Mouse (Mus musculus): ENCODE data around the gene Uhrf1bp1. TPM values are rescaled to one million over a fixed set of nuclear protein-coding genes. Genes with fewer than 3 reads are reported as not detected.

Uhrf1bp1 gene
- polyA plus RNA-seq (2014; fragmentation: Nextera tagmentation; extraction: Ambion mirVana) = 4.9 TPM in 2 replicates

GRCm38 (mm10) chr17:27856265-27856797 is at the start of gene Uhrf1bp1:
Gene Uhrf1bp1 (plus strand): TSS chr17:27856441.
- Histone ChIP-seq H3K9ac (ENCODE audit: low read depth, low read length) (peak within 1 kb of the TSS; percentile 90), H3K4me1 (replicated peaks; ENCODE audit: control insufficient read depth, insufficient read depth, low read length) (peaks cover 9% of the 10 kb centered on the region), H3K4me2 (replicated peaks; ENCODE audit: low read depth, low read length) (peak within 1 kb of the TSS; percentile 83), H3K9me3 (ENCODE audit: control insufficient read depth, low read length) (no peaks in the 10 kb centered on the region), H3K36me3 (ENCODE audit: control insufficient read depth, insufficient read depth, low read length) (0 out of 2 replicates have a peak, but pooled peaks cover 2% of the 10 kb centered on the region), H3K27me3 (ENCODE audit: control insufficient read depth, insufficient read depth, low read length) (no peaks in the 10 kb centered on the region), H3K27ac (ENCODE audit: low read depth, low read length) (peak within 1 kb of the TSS; percentile 81), H3K4me3 (ENCODE audit: low read depth, low read length) (peak within 1 kb of the TSS; percentile 89)
- ATAC-seq (ENCODE audit: low FRiP score) (peak; percentile 82), DNase-seq (ENCODE audit: low spot score) (peak; percentile 90)
- WGBS = 1% methylated on average over 46 of the region's 54 CpGs

- DNase-seq (ENCODE audit: low spot score) (no peak), ATAC-seq (ENCODE audit: low FRiP score) (no peak)
- Histone ChIP-seq H3K9me3 (ENCODE audit: control insufficient read depth, low read length) (no peaks in the 10 kb centered on the region), H3K27me3 (ENCODE audit: control insufficient read depth, insufficient read depth, low read length) (no peaks in the 10 kb centered on the region), H3K9ac (ENCODE audit: low read depth, low read length) (no peak overlapping the region), H3K4me3 (ENCODE audit: low read depth, low read length) (no peak overlapping the region), H3K27ac (ENCODE audit: low read depth, low read length) (no peak overlapping the region), H3K4me1 (replicated peaks; ENCODE audit: control insufficient read depth, insufficient read depth, low read length) (no peaks in the 10 kb centered on the region), H3K36me3 (ENCODE audit: control insufficient read depth, insufficient read depth, low read length) (no peaks in the 10 kb centered on the region), H3K4me2 (replicated peaks; ENCODE audit: low read depth, low read length) (no peak overlapping the region)
- 86% methylated on average over 2 of the region's 2 CpGs for WGBS
Observed at GRCm38 (mm10) chr17:27807542-27808078, 48.6 kb upstream of the Uhrf1bp1 start.

GRCm38 (mm10) chr17:27810569-27811331 is 45.5 kb upstream of the Uhrf1bp1 start:
- Histone ChIP-seq H3K4me3 (ENCODE audit: low read depth, low read length) (no peak overlapping the region), H3K36me3 (ENCODE audit: control insufficient read depth, insufficient read depth, low read length) (no peaks in the 10 kb centered on the region), H3K9me3 (ENCODE audit: control insufficient read depth, low read length) (no peaks in the 10 kb centered on the region), H3K27me3 (ENCODE audit: control insufficient read depth, insufficient read depth, low read length) (no peaks in the 10 kb centered on the region), H3K4me1 (replicated peaks; ENCODE audit: control insufficient read depth, insufficient read depth, low read length) (no peaks in the 10 kb centered on the region), H3K4me2 (replicated peaks; ENCODE audit: low read depth, low read length) (no peak overlapping the region), H3K27ac (ENCODE audit: low read depth, low read length) (no peak overlapping the region), H3K9ac (ENCODE audit: low read depth, low read length) (no peak overlapping the region)
- WGBS = 92% methylated on average over 16 of the region's 16 CpGs
- DNase-seq (ENCODE audit: low spot score) (no peak), ATAC-seq (ENCODE audit: low FRiP score) (no peak)

DNA sequence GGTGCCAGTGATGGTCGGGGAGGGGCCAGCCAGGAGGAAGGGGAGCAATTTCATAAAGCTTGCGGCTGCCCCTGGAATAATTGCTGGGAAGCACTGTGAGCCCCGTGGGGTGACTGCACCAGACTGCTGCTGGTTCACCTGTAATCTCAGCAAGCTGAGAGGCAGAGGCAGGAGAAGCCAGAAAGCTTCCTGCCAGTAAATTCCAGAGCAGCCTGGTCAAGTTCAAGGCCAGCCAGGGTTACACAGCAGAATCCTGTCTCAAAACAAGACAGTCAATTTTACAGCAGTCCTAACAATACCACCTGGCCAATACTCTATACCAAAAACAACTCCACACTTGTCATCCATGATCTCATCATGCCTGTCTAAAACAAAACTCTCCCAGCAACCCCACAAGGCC is 44.3 kb upstream of the Uhrf1bp1 start:
- H3K9me3 ChIP-seq (ENCODE audit: control insufficient read depth, low read length) = no peaks in the 10 kb centered on the region
- H3K9ac ChIP-seq (ENCODE audit: low read depth, low read length) = no peak overlapping the region
- WGBS = 91% methylated on average over 3 of the region's 3 CpGs
- no peaks in the 10 kb centered on the region for H3K27me3 ChIP-seq (ENCODE audit: control insufficient read depth, insufficient read depth, low read length)
- DNase-seq (ENCODE audit: low spot score) (no peak), ATAC-seq (ENCODE audit: low FRiP score) (no peak)
- H3K4me3 ChIP-seq (ENCODE audit: low read depth, low read length) = no peak overlapping the region
- no peaks in the 10 kb centered on the region for H3K4me1 ChIP-seq (replicated peaks; ENCODE audit: control insufficient read depth, insufficient read depth, low read length)
- H3K4me2 ChIP-seq (replicated peaks; ENCODE audit: low read depth, low read length) = no peak overlapping the region
- no peaks in the 10 kb centered on the region for H3K36me3 ChIP-seq (ENCODE audit: control insufficient read depth, insufficient read depth, low read length)
- H3K27ac ChIP-seq (ENCODE audit: low read depth, low read length) = no peak overlapping the region

DNA sequence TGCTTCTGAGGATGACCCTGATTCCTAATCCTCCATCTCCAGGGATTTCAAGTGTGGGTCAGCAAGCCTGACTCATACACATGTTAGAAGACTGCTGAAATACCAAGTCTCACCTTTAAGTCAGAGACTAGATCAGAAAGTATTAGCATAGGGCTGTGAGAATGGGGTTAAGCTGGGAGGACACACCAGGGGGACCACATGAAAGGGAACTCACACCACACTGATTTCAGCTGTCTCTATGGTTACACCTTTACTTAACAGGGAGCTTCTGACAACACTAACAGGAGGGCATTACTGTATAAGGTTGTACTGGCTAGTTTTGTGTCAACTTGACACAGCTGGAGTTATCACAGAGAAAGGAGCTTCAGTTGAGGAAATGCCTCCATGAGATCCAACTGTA is 41.6 kb upstream of the Uhrf1bp1 start:
- no peak for DNase-seq (ENCODE audit: low spot score)
- no peak overlapping the region for H3K27ac ChIP-seq (ENCODE audit: low read depth, low read length)
- no peak overlapping the region for H3K4me2 ChIP-seq (replicated peaks; ENCODE audit: low read depth, low read length)

DNA sequence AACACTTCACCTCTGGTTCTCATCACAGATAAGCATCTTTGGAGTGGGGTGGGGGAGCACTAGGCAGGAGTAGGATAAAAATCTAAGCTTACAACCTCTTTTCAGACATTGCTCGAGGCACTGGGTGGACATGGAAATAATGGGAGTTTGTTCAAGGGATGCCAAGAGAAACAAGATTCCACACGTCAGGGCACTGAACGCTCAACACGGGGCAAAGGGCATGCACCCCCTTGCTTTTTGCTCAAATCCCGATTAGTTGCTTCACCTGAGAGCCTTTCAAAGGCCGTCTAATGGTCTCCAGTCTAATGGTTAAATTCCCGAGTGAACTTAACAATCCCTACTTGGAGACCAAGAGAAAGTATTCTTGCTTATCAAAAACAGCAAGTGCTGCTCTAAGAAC is 37.2 kb upstream of the Uhrf1bp1 start:
- no peaks in the 10 kb centered on the region for H3K36me3 ChIP-seq (ENCODE audit: control insufficient read depth, insufficient read depth, low read length)
- H3K27me3 ChIP-seq (ENCODE audit: control insufficient read depth, insufficient read depth, low read length) = no peaks in the 10 kb centered on the region
- no peaks in the 10 kb centered on the region for H3K9me3 ChIP-seq (ENCODE audit: control insufficient read depth, low read length)
- H3K4me2 ChIP-seq (replicated peaks; ENCODE audit: low read depth, low read length) = peak overlapping the region; percentile 61
- peak overlapping the region; percentile 78 for H3K9ac ChIP-seq (ENCODE audit: low read depth, low read length)
- WGBS = 25% methylated on average over 7 of the region's 7 CpGs
- DNase-seq (ENCODE audit: low spot score) = no peak
- no peak for ATAC-seq (ENCODE audit: low FRiP score)
- H3K4me3 ChIP-seq (ENCODE audit: low read depth, low read length) = peak overlapping the region; percentile 68
- H3K27ac ChIP-seq (ENCODE audit: low read depth, low read length) = no peak overlapping the region
- H3K4me1 ChIP-seq (replicated peaks; ENCODE audit: control insufficient read depth, insufficient read depth, low read length) = peaks cover 3% of the 10 kb centered on the region

More for the DNA sequence above, 41.6 kb upstream of the Uhrf1bp1 start:
- no peak for ATAC-seq (ENCODE audit: low FRiP score)
- Histone ChIP-seq H3K36me3 (ENCODE audit: control insufficient read depth, insufficient read depth, low read length) (no peaks in the 10 kb centered on the region), H3K4me1 (replicated peaks; ENCODE audit: control insufficient read depth, insufficient read depth, low read length) (peaks cover 3% of the 10 kb centered on the region; the same call in 1 of the 2 replicates), H3K27me3 (ENCODE audit: control insufficient read depth, insufficient read depth, low read length) (no peaks in the 10 kb centered on the region), H3K9ac (ENCODE audit: low read depth, low read length) (no peak overlapping the region), H3K4me3 (ENCODE audit: low read depth, low read length) (no peak overlapping the region), H3K9me3 (ENCODE audit: control insufficient read depth, low read length) (no peaks in the 10 kb centered on the region)

DNA sequence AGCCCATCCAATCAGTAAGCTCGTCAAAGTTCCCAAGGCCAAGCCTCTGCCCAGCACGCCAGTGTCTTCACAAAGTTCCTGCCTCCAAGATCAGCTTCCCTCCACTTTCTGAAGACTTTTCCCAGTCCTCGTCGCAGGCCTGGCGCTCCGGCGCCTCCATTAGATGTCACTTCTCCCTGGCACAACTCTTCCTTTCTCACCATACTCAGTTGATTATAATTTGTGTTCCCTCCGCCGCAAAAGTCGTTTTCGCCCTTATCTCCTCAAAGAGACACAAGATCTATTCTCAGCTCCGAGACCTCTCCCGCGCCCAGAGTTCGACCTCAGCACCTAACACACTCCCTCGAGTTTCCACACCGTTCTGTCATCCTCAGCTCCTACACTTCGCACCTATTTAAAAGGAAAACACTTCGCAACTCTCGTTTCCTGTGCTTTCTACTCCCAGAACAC is 36.7 kb upstream of the Uhrf1bp1 start:
- H3K27ac ChIP-seq (ENCODE audit: low read depth, low read length) = no peak overlapping the region
- DNase-seq (ENCODE audit: low spot score) = no peak
- peak overlapping the region; percentile 68 for H3K4me3 ChIP-seq (ENCODE audit: low read depth, low read length)
- peak overlapping the region; percentile 61 for H3K4me2 ChIP-seq (replicated peaks; ENCODE audit: low read depth, low read length)
- H3K9ac ChIP-seq (ENCODE audit: low read depth, low read length) = peak overlapping the region; percentile 78
- ATAC-seq (ENCODE audit: low FRiP score) = no peak
- H3K36me3 ChIP-seq (ENCODE audit: control insufficient read depth, insufficient read depth, low read length) = no peaks in the 10 kb centered on the region
- peaks cover 3% of the 10 kb centered on the region for H3K4me1 ChIP-seq (replicated peaks; ENCODE audit: control insufficient read depth, insufficient read depth, low read length)
- WGBS = under 1% methylated on average over 20 of the region's 20 CpGs
- no peaks in the 10 kb centered on the region for H3K9me3 ChIP-seq (ENCODE audit: control insufficient read depth, low read length)
- H3K27me3 ChIP-seq (ENCODE audit: control insufficient read depth, insufficient read depth, low read length) = no peaks in the 10 kb centered on the region

GRCm38 (mm10) chr17:27819971-27820567 is 36.2 kb upstream of the Uhrf1bp1 start:
- DNase-seq (ENCODE audit: low spot score) (no peak), ATAC-seq (ENCODE audit: low FRiP score) (peak; percentile 93)
- Histone ChIP-seq H3K9me3 (ENCODE audit: control insufficient read depth, low read length) (no peaks in the 10 kb centered on the region), H3K27me3 (ENCODE audit: control insufficient read depth, insufficient read depth, low read length) (no peaks in the 10 kb centered on the region), H3K4me3 (ENCODE audit: low read depth, low read length) (peak overlapping the region; percentile 68), H3K4me2 (replicated peaks; ENCODE audit: low read depth, low read length) (peak overlapping the region; percentile 61), H3K4me1 (replicated peaks; ENCODE audit: control insufficient read depth, insufficient read depth, low read length) (peaks cover 3% of the 10 kb centered on the region), H3K36me3 (ENCODE audit: control insufficient read depth, insufficient read depth, low read length) (no peaks in the 10 kb centered on the region), H3K9ac (ENCODE audit: low read depth, low read length) (peak overlapping the region; percentile 78), H3K27ac (ENCODE audit: low read depth, low read length) (peak overlapping the region; percentile 78)
- under 1% methylated on average over 44 of the region's 62 CpGs for WGBS
